Mouse (Mus musculus) adipocyte (in vitro differentiated cells): ENCODE data around the gene Alg5.
"Not testable (repeated sequence)": the region's sequence is repeated elsewhere in the genome, so short reads cannot be mapped to it uniquely, and the experiment has no call there.

Source experiments
- DNase-seq: peaks from one replicate; pipeline ENCODE4 v3.0.0-alpha.2; 2016; ENCODE audit warnings: low spot score

Alg5 gene

DNA sequence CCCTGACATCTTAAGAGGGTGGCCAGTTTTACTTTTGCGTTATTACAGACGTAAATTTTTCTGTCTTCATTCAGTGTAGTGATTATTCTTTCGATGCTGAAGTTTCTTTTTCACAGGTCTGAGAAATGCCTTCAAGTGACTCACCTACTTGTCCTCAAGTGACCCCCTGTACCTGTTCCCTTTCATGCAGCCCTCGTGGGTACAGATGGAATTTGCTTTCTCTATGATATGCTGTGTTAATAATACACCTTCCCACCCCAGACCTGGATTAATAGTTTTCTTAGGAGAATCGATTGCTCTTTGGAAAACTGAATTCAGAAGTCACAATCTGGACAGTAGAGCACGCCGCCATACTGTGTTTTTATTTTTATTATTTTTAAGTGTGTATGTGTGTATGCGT is 2.0 kb downstream of the Alg5 start:
- DNase-seq, result no peak

DNA sequence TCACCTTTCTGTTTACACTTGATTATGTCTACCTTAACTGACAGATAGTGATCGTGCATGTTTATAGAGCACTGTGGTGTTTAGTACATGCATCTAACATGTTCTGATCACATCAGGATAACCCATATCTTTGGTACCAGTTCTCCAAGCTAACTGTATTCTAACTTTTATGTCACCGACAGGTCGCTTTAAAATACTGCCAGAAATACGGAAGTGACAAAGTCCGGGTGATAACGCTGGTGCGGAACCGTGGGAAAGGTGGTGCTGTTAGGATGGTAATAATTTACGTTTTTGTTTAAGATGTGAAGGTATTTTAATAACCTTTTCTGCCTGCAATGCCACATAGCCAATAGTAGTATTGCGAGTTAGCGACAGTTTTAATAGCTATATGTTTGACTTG is 6.6 kb downstream of the Alg5 start:
- no peak for DNase-seq

DNA sequence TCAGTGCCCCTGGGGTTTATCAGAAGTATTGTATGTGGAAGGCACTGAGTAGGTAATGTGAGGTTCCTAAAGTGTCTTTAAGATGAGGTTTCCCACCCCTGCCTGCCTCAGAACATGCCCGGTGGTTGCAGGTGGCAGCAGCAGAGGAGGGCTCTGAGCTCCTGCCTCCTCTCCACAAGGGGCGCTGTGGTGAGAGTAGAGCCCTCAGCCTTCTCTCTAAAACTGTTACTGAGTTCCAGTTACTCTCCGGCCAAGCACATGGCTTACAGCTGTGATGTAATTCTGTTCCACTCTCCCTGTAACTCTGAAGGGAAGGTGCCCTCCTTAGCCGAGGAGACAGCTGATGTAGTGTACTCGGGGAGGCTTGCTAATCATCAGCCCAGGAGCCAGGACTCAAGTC is 10.5 kb downstream of the Alg5 start:
- peak; percentile 56 for DNase-seq

DNA sequence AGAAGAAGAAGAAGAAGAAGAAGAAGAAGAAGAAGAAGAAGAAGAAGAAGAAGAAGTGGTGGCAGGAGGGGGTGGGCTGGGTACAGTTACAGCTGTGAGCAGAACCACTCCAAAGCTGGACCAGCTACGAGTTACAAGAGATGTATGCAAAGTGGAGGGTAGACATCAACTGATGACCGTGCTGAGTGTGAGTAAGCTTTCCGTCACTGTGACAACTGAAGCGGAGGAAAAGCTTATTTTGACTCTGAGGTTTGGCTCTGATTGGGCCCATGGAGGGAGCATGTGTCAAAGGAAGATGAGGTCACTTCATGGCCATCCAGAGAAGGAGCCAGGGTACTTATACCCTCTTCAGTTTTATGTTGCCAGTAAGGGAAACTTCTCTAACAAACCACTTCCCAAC is 18.1 kb downstream of the Alg5 start:
- no peak for DNase-seq

DNA sequence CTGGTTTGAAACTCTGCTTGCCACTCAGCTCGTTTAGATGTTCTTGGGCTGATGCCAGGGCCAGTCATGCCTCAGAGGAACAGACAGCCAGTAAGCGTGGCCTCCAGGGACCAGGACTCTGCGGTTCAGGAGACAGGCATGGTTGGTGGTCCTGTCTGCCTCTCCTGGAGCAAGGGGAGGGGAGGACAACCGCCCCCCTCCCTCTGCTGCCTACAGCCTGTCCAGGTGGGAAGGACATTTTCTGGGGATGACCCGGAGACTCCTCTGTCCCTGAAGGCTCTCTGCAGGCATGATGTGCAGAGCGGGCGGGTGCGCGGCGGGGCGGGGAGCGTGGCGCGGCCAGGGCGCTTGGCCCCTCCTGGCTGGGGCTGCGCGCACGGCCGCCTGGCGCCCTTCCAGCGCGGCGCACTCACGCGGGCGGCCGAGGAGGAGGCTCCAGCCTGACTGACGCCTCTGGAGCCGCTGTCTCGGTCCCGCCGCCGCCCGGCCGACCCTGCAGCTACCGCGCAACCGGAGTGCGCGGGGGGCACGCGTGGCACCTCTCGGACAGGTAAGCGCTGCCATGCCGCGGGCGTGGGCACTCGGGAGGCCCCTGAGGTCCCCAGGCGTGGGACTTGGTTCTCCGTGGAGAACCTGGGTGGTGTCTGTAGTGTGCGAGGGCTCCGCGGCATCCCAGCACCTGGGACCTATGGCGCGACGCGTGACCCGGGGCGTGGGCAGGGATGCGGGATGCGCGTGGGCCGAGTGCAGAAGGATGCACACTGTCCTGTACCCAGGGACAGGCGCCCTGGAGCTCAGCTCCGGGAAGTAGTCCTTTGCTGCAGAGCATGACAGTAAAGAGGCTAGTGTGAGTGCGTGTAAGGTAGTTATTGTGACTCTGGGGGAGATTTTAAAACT is 20.1 kb downstream of the Alg5 start, which contains the start of gene Smad9:
Gene Smad9 (plus strand): TSS at position 438 of the 897 bp plus-strand sequence.
- DNase-seq, result peak; percentile 50

DNA sequence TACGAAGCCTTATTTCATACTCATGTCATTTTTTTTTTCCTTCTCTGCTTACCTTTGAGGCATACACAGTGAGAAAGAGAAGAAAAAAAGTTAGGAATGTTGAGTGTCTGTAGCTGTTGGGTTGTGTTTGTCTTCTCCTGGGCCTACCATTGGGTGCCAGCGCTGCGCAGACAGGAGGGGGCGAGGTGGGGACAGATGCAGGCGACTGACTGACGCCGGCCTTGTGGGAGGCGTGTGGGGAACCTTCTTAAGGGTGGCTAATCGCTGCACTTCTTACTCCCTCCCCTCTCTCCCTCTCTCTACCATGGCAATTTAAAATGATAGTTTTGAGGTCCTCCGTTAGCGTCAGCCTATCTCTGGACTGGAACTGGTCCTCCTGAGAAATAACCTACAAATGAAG is 20.7 kb downstream of the Alg5 start:
- no peak for DNase-seq

DNA sequence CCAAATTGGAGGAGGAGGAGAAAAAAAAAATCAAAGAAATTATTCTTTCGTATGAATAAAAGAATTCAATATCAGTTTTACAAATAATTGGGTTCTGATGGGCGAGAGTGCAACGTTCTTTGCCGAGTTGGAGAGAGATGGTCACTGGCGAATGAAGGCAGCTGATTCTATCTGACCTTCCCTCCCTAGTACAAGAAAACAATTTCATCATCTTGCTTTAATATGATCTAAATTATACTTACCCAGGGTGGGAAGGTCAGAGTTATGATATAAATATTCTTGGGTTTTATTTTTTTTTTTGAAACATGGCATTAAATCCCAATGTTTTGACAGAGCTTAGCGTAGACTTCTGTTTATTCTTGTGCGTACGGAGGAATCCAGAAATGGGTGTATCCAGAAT is 22.1 kb downstream of the Alg5 start:
- DNase-seq, result no peak

DNA sequence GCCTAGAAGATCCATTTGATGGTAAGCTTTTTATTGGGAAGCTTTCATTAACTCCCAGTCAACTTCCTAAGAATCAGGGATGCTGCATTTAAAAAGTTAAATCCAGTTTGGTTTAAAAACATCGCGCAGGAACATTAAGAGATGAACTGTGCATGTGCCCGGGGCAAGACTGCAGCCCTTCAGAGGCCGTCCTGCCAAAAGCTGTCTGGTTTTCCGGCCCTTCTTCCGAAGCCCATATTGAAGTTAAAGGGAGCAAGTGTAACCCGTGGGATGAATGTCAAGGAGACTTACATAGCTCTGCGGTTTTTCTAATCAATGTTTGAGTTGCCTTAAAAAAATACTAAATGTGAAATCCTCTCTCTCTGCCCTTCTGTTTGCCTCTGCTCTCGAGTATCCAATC is 23.9 kb downstream of the Alg5 start:
- DNase-seq, result no peak

DNA sequence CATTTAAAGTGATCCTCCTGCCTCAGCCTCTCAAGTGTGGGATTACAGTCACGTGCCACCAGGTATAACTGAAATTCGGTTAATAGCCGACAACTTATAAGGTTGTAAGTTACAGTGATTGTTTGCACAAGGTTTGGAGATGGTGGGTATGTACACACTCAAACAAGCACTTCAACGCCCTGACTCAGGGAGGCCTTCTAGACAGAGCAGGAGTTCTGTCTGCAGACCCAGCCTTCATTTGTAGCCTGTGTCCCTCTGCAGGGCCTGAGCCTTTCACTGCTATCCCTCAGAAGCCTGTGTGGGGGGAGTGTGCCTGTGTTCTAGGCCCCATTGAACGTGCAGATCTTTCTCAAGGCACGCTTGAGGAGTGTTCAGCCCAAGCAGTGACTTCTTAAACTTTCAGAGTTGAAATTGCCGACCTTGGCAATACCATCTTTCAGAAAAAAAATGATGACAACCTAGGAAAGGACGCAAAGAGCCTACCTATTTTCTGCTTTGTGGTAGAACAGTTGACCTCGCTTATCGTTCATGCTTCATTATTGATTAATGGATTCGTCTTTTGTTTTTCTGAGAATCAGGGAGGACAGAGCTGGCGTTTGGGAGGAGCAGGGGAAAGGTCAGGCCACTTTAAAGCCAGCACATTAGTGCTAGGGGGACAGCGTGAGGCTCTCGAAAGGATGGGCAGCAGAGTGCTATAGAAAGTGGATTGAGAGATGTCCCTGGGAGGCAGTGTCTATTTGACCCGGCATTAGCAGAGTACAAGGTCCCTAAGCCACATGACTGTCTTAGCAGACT is 25.2 kb downstream of the Alg5 start:
- DNase-seq, result no peak

DNA sequence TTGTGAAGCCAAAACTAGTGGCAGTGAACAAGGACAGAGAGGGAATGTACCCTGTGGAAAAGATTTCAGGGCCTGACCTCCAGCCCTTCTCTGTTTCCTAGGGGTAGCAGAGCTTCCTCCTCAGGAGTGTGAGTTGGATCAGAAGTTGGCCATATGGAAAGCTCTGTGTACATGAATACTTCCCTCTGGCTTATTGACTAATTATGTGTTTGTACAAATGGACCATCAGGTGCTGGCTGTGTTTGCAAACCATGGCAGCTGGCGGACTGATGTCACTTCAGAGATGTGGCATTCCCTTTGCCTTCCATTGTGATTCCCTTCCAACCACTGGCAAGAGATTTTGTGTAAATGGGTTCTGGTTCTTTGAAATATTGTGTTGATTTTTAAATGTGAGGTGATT is 25.9 kb downstream of the Alg5 start:
- no peak for DNase-seq

DNA sequence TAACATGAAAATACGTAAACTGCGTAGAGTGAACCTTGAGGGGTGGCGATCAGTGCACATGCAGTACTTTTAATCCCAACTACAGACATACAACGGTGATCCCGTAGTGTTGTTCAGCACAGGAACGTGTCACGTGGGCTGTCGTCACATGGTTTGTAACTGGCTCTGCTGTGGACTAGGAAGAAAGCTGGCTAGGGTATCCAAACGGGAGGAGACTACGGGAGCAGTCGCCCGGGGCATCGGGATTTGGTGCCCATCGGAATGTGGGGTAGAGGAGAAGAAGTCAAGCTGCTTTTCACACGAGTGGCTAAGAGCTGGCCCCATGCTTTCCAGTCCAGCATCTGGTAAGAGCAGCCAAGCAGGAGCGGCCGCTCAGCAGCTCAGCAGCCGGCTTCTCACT is 29.1 kb downstream of the Alg5 start:
- DNase-seq, result no peak

DNA sequence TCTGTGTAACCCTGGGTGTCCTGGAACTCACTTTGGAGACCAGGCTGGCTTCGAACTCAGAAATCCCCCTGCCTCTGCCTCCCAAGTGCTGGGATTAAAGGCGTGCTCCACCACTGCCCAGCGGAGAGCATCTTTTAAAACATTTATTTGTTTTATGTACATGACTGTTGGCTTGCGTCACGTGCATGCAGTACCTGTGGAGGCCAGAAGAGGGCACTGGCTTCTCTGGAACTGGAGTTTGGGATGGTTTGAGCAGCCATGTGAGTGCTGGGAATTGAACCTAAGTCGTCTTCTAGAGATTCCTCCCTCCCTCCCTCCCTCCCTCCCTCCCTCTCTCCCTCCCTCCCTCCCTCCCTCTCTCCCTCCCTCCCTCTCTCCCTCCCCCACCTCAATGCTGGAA is 30.2 kb downstream of the Alg5 start:
- DNase-seq, result not testable (repeated sequence)

DNA sequence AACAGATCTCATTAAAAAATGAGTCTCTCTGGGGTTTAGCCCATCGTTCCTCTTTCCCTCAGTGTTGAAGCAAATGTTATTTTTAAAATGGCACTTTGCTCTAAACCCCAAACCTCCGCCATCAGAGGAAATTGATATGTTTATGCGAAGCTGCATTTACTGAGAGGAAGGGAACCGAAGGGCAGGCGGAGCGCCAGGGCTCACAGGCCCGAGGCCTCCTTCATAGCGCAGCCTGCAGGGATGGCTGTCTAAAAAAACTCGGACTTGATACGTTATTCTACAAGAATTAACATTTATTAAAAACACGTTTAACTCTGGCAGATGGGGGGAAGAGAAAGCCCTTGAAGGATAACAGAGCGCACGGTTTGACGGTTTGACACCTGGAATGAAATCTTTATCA is 30.7 kb downstream of the Alg5 start:
- DNase-seq, result no peak

DNA sequence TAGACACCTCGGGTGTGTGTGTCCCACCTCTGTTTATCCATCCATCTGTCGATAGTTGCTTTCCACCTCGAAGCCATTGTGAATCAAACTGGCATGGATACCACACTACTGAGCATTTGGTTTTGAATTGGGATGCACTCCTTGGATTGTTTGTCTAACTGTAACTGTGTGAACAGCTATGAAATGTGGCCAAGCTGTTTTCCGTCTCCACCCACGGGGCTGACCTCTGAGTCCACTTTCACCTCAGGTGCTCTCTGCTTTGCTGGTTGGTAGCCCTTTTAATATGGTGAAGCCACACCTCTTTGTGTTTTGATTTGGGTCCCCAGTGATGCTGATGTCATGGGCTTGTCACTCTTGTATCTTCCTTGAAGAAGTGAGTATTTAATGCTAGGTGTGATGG is 31.5 kb downstream of the Alg5 start:
- DNase-seq, result no peak

DNA sequence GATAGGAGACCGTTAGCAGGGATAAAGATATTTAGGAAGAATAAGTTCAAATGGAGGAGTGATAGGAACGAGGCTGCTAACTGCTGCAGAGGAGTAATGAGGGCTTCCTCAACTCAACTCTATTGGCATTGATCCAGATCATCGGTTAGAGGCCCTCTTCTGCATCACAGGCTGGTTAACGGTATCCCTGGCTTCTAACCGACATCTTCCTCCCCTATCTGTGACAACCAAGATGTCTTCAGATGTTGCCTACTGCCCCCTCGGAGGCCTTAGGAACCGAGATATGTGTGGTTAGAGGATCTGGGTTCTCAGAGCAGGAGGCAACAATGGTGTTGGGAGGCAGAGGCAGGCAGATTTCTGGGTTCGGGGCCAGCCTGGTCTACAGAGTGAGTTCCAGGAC is 33.3 kb downstream of the Alg5 start:
- DNase-seq, result no peak

DNA sequence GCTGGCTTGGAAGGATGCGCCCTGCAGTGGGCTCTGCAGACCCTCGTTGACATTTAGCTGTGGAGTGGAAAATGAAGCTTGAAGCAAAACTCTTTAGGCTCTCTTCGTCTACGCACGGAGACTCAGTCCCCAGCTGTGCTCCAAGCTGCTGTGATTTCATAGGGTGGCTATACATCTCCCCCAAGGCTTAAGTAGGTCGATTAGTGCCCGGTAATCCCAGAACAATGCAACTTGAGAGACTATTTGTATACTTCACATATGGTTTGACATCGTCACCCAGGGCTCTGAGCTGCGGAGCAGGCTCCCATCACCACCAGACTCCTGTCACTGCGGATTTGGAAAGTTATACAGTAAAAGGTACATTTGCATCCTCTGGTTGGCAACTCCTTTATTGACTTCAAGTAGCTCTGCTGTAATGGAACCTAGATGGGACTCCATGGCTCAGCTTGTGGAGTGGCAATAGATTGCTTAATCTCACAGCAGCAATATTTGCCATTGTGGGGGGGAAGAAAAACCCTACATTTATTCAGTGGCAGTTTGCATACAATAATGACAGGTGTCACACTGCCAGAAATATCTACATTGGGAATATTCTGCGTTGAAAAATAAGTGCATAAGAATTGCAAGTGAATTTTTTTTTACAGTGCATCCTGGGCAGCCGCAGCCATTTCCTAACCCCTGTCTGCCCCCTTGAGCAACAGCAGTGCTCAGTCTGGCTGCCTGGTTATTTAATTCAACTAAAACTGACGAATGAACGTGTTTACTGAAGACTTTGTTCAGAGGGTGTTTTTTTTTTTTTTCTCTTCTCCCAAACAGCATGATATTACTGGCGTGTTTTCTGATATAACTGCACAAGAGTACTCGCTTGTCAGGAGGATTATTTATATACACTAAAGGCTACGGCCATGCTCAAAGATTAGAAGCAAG is 34.3 kb downstream of the Alg5 start:
- no peak for DNase-seq

DNA sequence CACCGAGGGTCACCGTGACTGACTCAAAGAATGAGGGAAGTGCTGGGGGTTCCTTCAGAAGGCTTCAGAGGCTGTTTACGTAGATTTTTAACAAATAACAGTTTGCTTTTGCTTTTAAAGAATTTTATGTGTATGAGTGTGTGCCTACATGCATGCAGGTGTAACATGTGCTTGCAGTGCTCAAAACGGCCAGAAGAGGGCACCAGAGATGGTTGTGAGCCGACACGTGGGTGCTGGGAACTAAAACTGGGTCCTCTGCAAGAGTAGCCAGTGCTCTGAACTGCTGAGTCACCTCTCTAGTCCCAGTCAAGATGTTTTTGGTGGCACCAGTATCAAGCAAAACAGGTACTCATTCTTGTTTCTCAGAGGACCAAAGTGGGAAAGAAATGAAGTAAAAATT is 38.3 kb downstream of the Alg5 start:
- no peak for DNase-seq

DNA sequence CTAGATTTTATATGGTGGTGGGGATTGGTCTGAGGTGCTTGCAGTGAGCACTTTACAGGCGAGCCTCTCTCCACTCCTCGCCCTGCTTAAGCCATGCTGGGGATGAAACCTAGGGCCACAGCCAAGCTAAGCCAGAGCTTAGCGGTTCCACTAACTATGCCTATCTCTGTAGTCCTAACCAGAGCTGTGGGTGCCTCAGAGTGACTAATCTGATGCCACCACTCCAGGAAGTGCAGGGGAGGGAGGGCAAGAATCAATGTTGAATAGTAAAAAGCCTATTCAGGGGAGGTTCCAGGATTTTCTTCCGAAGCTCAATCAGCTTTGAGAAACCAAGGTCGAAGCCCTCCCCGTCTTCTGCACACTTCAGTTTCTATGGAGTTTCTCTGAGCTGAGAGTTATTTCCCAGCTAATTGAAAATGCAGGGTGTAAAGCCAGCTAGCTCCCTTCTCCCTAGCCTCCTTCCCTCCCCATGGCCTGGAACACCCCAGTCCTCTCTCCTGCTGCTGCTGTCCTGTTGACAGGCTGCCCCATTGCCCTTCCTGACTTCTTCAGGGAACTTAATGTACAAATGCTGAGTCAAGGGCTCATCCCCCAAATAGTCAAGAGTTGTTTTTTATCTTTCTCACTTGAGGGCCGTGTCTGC is 40.8 kb downstream of the Alg5 start:
- DNase-seq, result no peak

DNA sequence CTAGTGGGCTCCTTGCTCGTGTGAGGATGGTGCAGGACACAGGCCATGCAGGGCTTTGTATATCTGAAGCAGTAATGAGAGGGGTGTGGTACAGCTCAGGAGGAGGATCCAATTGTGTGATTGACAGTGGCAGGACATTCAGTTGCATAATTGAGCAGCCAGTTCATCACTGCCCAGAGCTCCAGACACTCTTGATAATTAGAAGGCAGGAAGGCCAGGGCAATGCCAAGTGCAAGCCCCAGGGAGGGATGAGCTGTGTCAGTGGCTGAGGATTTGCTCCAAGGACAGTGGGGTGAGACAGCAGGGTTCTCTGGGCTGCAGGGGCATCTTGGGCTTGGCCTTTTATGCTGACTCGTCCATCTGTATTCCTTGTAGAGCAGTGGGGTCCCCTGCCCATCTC is 55.3 kb downstream of the Alg5 start:
- no peak for DNase-seq

DNA sequence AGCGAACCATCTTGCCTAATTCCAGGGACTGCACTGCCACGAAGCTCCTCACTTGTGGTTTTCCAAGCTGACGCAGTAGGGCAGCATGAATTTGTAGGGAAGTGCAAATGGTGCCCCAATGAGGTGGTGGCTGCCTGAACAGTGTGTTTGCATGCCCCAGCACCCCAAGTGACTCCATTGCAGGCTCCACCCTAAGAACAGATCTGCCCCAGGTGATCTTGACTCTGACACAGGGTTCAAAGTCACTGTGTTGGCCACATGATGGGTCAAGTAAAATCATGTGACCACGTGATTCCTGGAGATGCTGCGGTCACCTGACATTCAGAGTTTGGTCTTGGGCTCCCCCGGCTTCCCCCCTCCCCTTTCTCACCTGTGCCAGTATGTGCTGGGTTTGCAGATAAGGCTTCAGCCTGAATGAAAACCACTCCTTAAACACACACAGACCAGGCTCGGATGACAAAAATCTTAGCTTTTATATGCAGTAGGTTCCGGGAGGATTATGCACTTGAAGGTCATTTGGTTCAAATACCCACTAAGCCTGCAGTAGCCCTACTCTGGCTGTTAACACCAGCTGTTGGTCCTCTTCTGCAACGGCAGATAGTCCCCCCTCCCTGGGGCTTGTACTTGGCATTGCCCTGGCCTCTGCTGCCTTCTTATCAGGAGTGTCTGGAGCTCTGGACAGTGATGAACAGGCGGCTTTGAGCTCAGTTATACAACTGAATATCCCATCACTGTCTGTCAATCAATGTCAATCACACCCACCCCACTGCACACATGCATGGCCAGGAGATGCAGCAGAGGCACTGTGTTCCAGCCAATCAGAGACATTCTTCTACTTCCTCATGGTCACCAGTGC is 56.7 kb downstream of the Alg5 start:
- no peak for DNase-seq

DNA sequence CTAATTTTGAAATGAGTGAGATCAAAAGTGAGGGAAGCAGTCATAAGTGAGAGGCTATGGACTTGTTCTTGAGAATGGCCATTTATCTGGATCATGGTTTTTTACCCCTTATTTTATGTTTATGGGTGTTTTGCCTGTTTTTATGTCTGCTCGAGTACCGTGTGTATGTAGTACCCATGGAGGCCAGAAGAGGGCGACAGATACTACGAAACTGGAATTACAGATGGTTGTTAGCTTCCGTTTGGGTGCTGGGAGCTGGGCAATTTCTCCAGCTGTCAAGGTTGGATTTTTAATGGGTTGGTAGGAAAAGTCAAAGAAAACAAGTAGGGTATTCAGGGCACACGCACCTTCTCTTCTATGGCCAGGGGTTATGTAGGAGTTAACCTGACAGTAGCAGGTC is 58.4 kb downstream of the Alg5 start:
- DNase-seq, result no peak
